Mouse (Mus musculus) layer of hippocampus, postnatal 36 days (tissue): ENCODE measurements at regions not wholly inside any gene's neighbourhood (a gene's known extent, or its start where the extent isn't known, plus 50 kb on each side); places are given as distances from the start of the nearest gene placed in this dataset.

Experiments
- DNase-seq, 2 experiments: peaks; one replicate each; pipeline ENCODE4 v3.0.0; 2022

DNA sequence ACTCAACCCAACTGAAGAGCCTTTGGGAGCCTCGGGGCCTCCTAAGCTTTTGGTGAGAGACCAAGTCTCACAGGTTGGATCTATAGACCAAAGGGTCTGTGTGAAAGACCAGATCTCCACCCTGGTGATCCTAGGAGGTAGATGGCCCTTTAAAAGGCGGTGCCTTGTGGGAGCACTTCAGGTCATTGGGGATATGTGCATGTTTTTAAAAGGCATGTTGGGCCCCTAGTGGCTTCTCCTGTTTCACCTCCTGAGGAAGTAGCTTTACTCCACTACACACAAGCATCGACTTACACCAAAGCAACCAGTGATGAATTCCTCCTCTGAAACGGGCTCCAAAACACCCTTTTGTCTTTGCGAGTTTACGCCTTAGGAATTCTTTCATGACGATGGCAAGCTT lies 292.3 kb upstream of the Cdh5 start:
- DNase-seq = no peak

DNA sequence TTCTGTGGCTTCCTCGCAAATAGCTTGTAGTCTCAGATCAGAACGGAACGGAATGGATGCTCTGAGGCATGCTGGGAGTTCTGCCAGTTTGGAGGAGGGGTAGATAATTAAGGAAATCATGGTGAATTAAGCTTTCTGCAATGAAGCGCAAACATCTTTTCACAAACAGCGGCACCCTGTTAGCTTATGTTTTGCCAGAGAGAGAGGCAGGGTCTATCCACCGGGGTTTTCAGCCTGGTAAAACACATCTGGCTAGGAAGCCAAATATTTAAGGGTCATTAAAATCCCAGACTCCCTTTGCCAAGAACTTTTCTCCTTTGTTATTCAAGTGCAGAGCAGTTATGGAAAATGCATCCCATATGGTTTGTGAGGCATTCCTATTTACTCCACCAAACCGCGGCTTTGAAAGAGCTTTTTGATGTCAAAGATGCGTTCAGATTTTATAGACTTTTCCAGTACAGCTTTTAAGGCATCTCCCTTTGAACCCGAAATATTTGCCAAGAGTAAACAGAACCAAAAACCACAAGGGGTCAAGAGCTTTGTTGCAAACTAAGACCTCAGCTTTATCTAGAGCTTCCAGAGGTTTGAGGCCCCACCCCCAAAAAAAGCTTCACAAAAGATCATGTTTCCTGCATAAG lies 287.4 kb upstream of the Cdh5 start:
- DNase-seq = peak in 1 of 2 experiments; percentile 15

DNA sequence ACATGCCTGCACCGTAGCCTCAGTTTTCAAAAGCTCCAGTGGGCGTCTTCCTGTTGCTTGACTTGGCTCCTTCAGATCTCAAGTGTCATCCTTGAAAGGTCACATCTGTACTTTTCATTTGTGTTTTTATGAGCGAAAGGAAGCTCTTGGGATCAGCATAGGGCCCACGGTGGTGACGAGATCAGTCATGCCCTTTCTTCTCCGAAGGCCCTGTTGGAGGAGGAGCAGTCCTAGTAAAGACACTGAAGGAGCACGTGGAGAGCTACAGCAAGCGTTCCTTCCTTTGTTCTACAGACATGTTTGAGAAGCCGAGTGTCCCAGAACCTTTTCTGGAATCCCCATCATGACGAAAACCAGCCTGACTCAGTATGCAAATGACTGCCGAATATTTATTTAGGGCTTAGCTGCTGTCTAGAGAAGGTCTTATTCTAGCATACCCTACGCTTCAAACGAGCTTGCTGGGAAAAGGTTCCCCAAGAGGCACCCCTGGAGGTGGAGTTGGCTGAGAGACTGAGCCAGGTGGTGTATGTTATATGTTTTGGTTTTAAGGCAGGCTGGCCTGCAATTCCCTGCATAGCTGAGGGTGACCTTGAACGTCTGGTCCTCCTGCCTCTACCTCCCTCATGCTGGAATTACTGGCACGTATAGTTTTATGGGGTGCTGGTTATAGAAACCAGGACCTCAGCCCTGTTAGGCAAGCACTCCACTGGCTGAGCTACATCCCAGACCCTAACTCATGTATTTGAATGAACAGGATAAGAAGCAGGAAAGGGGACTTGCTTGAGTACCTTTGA lies 285.1 kb upstream of the Cdh5 start:
- no peak for DNase-seq

DNA sequence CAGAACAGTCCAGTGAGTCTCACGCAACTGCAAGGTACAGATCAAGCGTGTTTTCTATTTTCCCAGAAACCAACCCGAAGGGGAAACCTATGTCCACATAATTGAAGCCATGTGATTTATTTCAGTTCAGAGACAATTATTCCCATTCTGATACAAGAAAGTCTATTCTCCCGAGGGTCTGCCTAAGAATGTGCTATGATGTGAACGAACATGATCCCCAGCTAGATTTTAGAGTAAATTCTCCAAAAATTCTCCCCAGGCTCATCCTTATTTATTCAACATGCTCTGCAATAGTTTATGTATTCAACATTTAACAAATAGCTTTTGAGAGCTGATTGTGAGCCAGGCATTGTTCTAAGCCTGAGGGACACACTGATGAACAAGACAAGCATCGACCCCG lies 277.9 kb upstream of the Cdh5 start:
- no peak for DNase-seq

DNA sequence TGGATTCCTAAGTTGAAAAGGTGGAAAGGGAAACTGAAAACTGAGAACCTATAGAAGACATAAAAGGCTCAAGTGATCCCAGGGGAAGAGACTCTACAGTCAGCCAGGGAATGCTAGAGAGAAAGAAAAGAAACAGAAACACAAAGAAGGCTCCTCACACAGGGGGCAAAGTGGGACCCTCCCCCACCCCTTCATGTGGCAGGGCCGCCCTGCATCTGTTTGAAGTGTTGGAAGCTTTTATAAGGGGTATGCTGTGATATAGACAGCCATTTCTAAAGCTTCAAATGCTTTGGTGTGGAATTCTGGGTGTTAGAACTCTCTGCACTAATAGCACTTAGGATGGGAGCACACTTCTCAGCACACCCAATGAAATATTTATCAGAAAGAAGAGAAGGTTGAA lies 276.7 kb upstream of the Cdh5 start:
- DNase-seq = no peak

DNA sequence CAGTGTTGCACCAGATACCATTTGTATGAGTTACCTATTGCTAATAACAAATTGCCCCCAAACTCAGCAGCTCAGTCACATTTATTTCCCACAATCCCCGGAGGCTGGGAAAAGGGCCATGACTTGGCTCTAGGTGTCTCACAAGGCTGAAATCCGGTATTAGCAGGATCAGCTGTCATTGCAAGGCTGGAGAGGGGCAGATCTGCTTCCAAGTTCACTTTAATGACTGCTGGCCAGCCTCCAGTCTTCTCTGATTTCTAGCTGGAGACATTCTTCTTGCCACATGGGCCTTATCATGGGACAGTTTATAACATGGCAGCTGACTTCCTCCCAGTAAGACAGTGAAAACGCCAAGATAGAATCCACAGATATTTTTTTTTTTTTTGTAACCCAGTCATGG lies 276.1 kb upstream of the Cdh5 start:
- no peak for DNase-seq

DNA sequence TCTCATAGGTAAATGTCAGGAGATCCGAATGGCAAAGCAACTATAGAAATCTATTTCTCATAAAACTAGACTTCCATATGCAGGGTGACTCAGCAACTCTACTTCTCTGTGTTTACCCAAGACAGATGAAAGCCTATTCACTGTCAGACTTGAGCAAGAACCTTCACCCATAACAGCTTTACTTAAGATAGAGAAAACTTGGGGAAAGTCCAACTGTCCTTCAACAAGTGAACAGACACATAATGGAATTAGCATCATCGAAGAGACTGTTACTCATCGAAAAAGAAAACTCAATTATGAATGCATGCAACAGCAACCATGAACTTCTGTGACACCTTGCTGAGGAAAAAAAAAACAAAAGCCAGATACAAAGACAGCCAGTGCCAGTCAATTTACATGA lies 271.0 kb upstream of the Cdh5 start:
- DNase-seq = no peak

DNA sequence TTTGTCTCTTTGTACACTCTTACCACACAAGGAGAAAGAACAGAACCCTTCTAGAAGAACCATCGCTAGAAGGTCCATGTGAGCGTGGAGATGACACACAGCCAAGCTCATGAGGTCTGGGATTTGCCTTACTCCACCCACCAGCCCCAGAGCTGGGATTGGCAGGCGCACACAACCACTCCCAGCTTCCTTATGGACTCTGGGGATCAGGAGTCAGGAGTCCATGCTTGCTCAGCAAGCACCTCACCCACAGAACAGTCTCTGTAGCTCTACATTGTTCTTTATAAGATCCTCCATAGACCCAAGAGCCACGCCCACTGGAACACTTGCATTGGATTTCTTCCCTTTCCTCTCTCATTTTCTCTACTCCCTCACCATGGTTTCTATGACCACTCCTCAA lies 261.4 kb upstream of the Cdh5 start:
- no peak for DNase-seq

DNA sequence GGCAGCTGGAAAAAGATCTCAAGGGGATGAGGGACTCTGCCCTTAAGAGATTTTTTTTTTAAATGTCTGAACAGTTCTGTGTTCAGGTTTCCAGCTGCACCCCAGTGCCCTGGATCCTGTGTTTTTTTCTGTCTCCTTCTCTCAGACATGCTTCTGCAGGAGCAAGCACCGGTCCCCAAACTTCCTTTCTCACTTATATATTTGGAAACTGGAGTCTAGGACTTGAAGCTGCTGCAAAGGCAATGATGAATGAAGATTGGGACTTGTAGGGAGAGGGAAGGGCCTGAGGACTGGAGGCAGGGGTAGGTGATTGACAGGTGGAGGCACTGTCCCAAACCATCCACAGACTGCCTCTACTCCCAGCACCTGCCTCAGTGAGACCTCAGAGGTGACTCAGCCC lies 255.5 kb upstream of the Cdh5 start:
- DNase-seq = no peak

DNA sequence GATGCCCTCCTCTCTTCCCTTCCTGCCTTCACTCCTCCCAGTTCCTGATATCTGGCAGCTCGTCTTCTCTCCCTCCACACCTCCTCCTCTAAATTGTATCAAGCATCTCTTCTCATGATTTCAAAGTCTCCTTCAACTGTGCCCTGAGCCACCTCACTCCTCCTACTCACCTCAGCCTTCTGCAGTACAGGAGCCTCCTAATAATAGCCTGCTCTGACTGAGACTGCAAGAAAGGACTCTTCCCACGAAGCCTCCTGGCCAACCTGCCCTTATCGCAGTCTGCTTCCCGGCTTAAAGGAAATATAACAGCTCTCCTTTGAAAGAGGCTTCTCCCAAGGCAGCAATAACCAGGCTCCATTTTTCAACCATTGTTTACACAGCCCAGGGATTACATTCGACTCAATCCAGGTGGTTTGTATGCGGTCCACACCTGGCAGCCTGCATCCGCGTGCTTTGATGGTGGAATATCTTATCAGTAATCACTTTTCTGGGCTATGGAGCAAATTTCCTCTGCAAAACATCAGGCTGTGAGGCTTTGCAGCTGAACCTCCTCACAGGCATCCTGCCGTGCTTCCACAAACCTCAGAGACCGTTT lies 254.9 kb upstream of the Cdh5 start:
- DNase-seq = no peak

DNA sequence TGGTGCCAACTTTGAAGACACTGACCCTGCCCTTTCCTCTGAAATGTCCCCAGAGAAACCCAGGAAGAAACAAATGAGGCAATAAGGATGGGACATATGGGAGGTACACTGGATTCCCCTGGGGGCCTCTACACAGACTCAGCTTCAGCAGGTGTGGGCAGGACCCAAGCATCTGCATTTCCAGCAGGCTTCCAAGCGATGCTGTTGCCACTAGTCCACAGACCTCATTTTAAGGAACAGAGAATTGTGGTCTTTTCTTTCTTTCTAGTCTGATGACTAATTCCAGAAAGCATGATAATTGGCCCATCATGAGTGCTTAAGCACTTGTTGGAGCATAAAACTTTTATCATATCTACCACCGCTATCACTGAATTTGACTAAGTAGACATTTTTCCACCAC lies 251.6 kb upstream of the Cdh5 start:
- no peak for DNase-seq

DNA sequence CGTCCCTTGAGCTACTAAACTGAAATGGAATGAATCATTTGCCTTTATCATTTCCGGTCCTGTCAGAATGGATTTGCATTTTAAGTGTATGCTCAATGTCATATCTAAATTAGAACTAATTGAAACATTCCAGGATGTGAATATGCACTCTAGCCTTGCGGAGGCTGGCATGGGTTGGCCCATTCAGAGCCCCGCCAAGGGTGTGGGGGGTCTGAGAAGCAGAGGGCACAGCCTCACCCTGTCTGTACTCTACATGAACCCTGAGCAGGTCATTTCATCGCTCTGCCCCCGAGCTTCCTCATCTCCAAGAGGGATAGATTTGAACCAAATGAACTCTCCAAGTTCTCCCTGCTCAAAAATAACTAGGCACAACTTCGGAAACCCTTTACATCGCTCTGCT lies 250.1 kb upstream of the Cdh5 start:
- DNase-seq = no peak

DNA sequence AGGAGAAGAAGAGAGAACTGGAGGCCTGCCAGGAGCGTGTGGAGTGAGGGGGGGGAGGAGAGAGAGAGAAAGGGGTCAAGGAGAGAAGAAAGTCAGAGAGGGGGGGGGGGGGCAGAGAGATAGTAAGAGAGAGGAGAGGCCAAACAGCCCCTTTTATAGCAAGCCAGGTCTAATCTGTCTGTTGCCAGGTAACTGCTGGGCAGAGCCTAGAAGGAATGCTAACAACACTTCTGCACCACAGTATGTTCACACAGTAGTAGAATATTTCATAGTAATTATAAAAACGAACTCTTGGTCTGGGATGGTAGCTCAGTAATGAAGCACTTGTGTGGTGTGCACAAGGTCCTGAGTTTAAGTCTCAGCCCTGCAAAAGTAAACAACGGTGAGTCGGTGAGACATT lies 248.4 kb upstream of the Cdh5 start:
- no peak for DNase-seq

DNA sequence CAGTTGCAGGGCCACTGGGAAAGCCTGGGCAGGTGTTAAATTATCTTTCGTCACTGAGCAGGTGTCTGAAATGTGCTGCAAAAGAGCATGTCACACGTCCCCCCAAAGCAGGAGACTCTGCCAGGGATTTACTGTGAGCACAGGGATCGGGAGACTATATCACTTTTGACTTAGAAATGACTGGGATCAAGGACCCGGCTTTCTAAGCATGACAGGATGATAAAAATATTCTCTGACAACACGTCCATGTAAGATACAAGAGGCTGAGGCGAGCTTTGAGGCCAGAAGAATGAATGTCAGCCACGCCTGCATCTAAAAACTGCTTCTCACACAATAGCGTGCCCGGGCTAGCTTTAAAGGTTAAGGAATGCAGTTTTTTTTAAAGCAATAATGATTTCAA lies 246.1 kb upstream of the Cdh5 start:
- no peak for DNase-seq

DNA sequence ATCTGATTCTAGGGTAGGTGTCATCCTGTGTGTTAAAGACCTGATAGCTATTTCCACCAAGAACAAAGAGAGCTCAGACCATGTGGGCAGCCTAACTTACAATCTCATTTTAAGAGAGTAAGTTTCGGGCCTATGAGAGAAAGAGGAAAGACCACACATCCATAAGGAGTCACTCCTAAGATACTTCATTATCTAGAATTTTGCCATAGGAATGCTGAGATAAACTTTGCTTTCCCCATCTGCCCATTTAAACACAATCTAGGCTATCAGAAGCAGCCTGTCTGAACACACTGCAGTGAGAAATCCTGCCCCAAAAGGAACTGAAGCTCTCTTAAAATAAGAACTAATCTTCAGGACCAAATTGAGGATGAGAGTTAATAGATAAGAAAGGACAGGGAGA lies 242.3 kb upstream of the Cdh5 start:
- no peak for DNase-seq

DNA sequence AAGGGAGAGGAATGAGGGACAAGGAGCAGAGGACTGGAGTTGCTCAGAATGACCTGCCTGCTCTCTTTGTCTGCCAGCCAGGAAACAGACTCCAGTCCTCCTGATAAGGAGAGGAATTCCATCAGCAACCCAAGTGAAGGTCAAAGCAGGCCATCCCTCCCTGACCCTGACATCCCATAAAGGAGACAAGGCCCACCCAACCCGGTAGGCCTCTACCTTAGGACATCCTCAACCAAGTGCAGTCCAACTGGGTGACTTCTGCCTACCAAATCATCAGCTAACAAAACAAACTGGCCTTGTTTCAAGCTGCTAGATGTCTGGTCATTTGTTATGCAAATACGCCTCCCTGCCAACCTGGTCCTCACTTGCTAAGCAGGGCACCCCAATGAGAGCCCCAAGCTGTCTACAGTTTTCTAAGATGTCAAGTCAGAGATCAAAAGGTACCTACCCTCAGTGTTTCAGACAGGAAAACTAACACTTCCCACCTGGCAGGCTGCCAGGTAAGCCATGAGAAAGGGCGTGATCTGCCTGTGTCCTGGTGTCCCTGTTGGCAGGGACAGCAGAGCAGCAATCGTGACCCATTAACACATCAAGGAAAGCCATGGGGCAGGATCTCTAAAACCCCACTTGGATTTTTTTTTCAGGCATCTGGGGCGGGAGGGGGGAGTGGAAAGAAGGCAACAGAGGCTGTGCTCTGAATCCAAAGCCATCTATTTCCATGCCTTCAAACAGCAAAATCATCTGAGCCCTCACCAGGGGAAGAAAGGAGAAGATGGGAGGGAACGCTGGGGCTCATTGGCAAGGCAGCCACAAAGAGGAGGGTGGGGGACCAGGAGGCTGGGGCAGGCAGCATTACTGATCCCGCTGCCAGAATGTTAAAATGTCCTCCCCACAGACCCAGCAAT lies 227.6 kb upstream of the Cdh5 start:
- no peak for DNase-seq

DNA sequence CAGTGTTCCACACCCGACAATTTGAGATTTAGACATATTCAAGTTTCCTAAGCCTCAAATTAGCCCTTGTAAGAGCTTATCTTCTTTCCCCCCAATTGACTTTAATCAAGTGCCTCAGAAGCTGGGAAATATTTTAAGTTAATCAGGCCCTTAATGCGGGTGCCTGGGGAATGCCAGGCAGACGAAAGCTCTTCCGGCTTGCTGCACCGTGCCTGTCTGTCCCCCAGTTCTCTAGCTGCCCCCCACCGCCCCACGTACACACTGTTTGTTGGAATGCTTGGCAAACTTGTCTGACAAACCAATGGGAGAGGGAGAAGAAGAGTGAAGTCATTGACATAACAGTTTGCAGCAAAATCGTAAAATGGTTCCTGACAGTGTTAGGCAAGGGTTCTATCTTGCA lies 226.9 kb upstream of the Cdh5 start:
- DNase-seq = no peak

DNA sequence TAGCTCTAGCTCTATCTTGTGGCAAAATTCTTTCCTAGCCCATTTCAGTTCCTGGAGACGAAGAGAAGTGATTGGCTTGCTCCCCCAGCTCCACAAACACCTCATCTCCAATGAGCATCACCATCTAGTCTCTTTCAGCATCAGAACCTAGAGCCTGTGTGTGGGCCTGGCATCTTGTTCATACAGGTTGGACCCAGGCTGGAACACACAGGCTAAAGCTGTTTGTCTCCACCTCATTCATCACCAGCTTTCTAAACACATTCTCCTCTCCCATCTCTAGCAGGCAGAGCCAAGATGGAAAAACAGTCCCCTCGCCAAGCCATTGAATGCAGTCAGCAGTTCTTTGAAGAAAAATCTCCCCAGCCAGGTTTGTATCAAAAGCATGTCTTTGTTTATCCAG lies 221.9 kb upstream of the Cdh5 start:
- DNase-seq = no peak

DNA sequence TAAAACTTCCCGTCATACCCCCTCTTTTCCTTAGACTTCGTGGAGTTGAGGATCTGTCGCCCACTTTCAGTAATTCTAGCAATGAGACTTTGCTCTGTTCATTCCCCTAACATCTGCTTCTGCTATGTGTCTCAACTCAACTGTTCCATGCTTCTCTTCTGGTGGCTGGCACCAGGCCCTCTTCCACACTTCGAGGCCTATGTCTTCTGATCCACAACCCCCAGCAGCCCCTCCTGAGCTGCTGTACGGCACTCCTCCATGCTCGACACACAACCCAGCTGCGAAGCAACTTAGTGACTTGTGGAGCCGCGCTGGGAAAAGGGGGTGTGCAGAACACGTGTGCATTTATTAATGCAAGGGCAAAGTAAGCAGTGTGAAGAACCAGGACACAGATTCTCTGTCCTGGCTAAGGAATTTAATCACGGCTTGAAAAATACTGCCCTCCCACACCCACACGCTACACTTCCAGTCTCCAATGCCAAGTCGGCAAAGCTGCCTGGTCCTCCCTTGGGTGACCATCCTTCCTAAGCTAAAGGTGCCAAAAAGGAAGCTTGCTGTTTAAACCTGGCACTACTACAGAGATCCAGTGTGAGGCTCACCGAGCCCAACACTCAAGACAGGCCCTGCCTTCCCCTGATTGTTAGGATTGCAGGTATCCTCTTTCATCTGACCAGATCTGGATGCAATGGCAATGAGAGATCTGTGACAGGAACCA lies 220.8 kb upstream of the Cdh5 start:
- DNase-seq = no peak

DNA sequence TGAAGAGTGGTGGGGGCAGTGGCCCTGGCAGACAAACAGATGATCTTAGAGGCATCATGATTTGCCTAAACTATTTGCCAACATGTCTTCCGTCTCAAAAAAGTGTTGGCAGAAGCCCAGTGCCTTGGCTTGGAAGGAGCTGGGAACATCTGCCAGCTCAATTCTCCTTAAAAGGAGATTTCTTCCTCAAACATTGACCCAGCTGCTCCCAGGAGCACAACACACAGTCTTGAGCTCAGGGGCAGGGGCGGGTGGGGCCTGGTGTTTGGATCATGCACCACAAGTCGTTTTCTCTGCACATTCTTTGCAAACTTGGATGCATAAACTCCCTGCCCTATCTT lies 220.3 kb upstream of the Cdh5 start:
- DNase-seq = no peak

DNA sequence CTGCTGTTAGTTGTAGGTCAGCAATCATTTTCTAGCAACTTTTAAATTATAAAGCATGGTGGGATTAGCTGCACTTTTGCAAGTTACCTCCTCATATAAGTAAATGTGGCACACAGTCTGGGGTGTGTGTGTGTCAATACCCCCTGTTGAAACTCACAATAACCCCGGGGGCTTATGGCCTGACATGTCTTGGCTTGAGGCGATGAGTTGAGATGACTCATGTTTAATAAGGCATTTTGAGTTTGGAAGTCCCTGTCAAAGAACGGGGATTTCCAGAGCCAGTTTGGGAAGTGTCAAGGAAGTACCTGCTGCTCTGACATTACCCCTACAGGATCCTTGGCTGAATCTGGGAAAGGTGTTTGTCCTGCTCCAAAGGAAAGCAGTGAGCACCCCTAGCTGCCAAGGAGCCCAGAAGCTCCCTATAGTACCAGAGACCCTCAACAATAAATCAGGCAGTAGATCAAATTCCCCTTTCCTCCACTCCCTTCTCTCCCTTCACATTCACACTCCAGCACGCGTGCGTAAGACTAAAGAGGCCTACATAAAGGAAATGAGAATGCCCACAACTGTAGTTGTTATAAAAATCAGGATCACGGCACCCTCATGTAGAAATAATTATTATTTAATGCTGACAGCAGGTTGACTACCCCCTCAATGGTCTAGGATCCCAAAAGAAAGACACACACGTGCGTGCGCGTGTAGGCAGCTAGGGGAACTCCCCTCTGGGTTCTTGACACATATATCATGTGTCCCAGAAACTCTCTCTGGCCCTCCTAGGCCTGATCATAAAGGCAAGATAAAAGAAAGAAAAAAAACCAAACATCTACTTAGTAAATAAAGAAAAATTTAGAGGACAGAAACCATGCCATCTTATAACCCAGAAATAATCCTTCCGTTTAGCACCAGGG lies 216.3 kb upstream of the Cdh5 start:
- DNase-seq = no peak
